Mouse (Mus musculus): ENCODE results near the gene Serhl. TPM values are rescaled to one million over a fixed set of nuclear protein-coding genes. Genes with fewer than 3 reads are reported as not detected.
"Not testable (repeated sequence)": the region's sequence is repeated elsewhere in the genome, so short reads cannot be mapped to it uniquely, and the experiment has no call there.

Gene Serhl
- total RNA-seq (2021): 10 to 100 TPM in 1 of 2 experiments, 1 to 10 TPM in 1; 9.0 to 15.0 TPM
- long read RNA-seq, experiment 1, transcript Serhl-201 (12 exons, 1,371 nt): major isoform, 6 of 10 reads
- long read RNA-seq, experiment 1, partial matches to known transcripts: 1 of 10 reads
- long read RNA-seq, experiment 1, other reads (novel, unspliced or antisense): 3 of 10 reads
- long read RNA-seq, experiment 2, transcript Serhl-201 (12 exons, 1,371 nt): major isoform, 9 of 11 reads
- long read RNA-seq, experiment 2, partial matches to known transcripts: 1 of 11 reads
- long read RNA-seq, experiment 2, other reads (novel, unspliced or antisense): 1 of 11 reads

GRCm38 (mm10) chr15:83089429-83089605, at the start of gene Serhl:
Gene Serhl, plus strand, starts transcription at chr15:83089506.
- DNase-seq (ENCODE audit: low spot score in 2 of 2): no peak

- DNase-seq (ENCODE audit: low spot score in 2 of 2): no peak
These were observed 49.1 kb upstream of the Serhl start for GRCm38 (mm10) chr15:83040156-83040555.

GRCm38 (mm10) chr15:83042655-83043361, 46.5 kb upstream of the Serhl start:
- peak; percentile 60 to 70 for DNase-seq (ENCODE audit: low spot score in 2 of 2)

- no peak for DNase-seq (ENCODE audit: low spot score in 2 of 2)
These were observed 46.0 kb upstream of the Serhl start for GRCm38 (mm10) chr15:83043362-83043708.

- DNase-seq (ENCODE audit: low spot score in 2 of 2): not testable (repeated sequence)
These were observed 43.7 kb upstream of the Serhl start for GRCm38 (mm10) chr15:83045565-83045964.

- DNase-seq (ENCODE audit: low spot score in 2 of 2): no peak
These were observed 43.0 kb upstream of the Serhl start for GRCm38 (mm10) chr15:83046308-83046707.

- no peak for DNase-seq (ENCODE audit: low spot score in 2 of 2)
These were observed 42.6 kb upstream of the Serhl start for GRCm38 (mm10) chr15:83046730-83047129.

GRCm38 (mm10) chr15:83052341-83053104, 36.8 kb upstream of the Serhl start:
- DNase-seq (ENCODE audit: low spot score in 2 of 2): no peak

GRCm38 (mm10) chr15:83053261-83053660, 36.0 kb upstream of the Serhl start:
- DNase-seq (ENCODE audit: low spot score in 2 of 2): no peak

- no peak for DNase-seq (ENCODE audit: low spot score in 2 of 2)
These were observed 33.7 kb upstream of the Serhl start for GRCm38 (mm10) chr15:83055569-83055968.

GRCm38 (mm10) chr15:83056378-83057083, 32.8 kb upstream of the Serhl start:
- peak; percentile 50 to 73 for DNase-seq (ENCODE audit: low spot score in 2 of 2)

- DNase-seq (ENCODE audit: low spot score in 2 of 2): no peak
These were observed 31.8 kb upstream of the Serhl start for GRCm38 (mm10) chr15:83057533-83057932.

- no peak for DNase-seq (ENCODE audit: low spot score in 2 of 2)
These were observed 30.1 kb upstream of the Serhl start for GRCm38 (mm10) chr15:83059233-83059660.

- no peak for DNase-seq (ENCODE audit: low spot score in 2 of 2)
These were observed 27.6 kb upstream of the Serhl start for GRCm38 (mm10) chr15:83061689-83062088.

- DNase-seq (ENCODE audit: low spot score in 2 of 2): not testable (repeated sequence)
These were observed 26.7 kb upstream of the Serhl start for GRCm38 (mm10) chr15:83062582-83062981.

GRCm38 (mm10) chr15:83065543-83065942, 23.8 kb upstream of the Serhl start:
- DNase-seq (ENCODE audit: low spot score in 2 of 2): peak in 1 of 2 experiments; percentile 33

GRCm38 (mm10) chr15:83068270-83068669, 21.0 kb upstream of the Serhl start:
- no peak for DNase-seq (ENCODE audit: low spot score in 2 of 2)

- DNase-seq (ENCODE audit: low spot score in 2 of 2): no peak
These were observed 18.4 kb upstream of the Serhl start for GRCm38 (mm10) chr15:83070942-83071341.

GRCm38 (mm10) chr15:83071752-83072151, 17.6 kb upstream of the Serhl start:
- no peak for DNase-seq (ENCODE audit: low spot score in 2 of 2)

- no peak for DNase-seq (ENCODE audit: low spot score in 2 of 2)
These were observed 15.1 kb upstream of the Serhl start for GRCm38 (mm10) chr15:83074179-83074578.

- DNase-seq (ENCODE audit: low spot score in 2 of 2): no peak
These were observed 13.4 kb upstream of the Serhl start for GRCm38 (mm10) chr15:83075607-83076525.

Measured in layer of hippocampus, postnatal 14 days (tissue).